Comparison of ENCODE assay signal across 8 mouse cellular contexts in the genomic region with DNA sequence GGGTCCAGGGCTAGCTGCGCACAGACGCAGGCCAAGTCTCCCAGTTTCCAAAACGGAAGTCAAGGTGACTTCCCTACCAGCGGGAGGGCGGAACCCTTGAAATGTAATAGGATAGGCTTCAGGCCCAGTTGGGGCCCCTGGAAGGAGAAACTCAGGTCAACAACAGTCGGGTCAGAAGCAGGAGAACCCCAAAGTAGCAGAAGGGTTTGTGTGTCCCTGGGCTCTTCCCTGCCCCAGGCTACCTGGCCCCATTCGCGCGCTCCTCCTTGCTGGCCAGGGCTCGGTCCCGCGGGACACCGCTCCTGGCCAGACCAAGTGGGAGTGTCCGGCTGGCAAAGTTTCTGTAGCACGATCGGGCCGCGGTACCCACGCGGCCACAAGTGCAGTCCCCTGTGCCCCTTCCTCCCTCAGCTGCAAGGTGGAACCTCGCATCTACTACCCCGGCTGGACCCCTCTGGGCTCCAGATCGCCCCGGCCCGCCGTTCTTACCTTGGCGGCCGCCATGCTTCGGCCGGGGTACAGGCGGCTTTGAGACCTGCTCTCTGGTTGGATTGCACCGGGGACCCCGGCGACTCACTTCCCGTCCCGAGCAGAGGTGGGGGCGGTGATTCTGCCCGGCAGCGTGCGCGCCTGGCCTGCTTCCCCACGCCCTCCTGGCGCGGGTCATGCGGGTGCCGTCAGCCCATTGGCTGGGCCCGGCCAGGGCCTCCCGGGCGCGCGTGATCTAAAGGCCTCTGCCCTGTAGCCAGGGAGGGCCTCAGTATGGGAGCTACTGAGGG. TPM values are rescaled to one million over a fixed set of nuclear protein-coding genes. Genes with fewer than 3 reads are reported as not detected.
A peak's percentile ranks its signal among the peaks of the same experiment; 100 is the strongest.
DNase-seq lines count a peak whose midpoint lies in the region; TF ChIP-seq lines count a peak whose summit lies in the region.

A gene (minus strand): TSS at position 667 of the 779 bp plus-strand sequence.

- peak within 1 kb of the TSS; percentile 31 for H3K27ac ChIP-seq in MEL (ENCODE audit: control insufficient read depth, low read depth, low read length)

- peak within 1 kb of the TSS; percentile 73 for H3K9ac ChIP-seq in MEL (ENCODE audit: control insufficient read depth, low read depth, low read length, poor library complexity, severe bottlenecking)

- H3K79me2 ChIP-seq in MEL (ENCODE audit: control insufficient read depth, insufficient read depth, low read length, poor library complexity): peaks cover 2% of the 10 kb centered on the region

- H3K27me3 ChIP-seq in MEL (ENCODE audit: control insufficient read depth in 1 of 2, insufficient read depth in 2 of 2, low read length in 2 of 2): no peaks in the 10 kb centered on the region
- peaks cover 42% of the 10 kb centered on the region for H3K27me3 ChIP-seq in megakaryocyte, embryonic 14.5 days (replicated peaks)

- H3K9me3 ChIP-seq in MEL (replicated peaks; ENCODE audit: insufficient read depth, low read length): no peaks in the 10 kb centered on the region
- no peaks in the 10 kb centered on the region for H3K9me3 ChIP-seq in megakaryocyte, embryonic 14.5 days

- no peak for TF ChIP-seq EP300 in MEL (IDR thresholded peaks at IDR 0.05; ENCODE audit: low read depth in 1 of 2, low read length in 2 of 2)

- H3K4me1 ChIP-seq in MEL (ENCODE audit: control insufficient read depth in 1 of 2, insufficient read depth in 2 of 2, low read length in 2 of 2): peaks cover 0 to 6% of the 10 kb centered on the region in 2 experiments; a peak in 1 of 4 replicates
- peaks cover 16% of the 10 kb centered on the region for H3K4me1 ChIP-seq in megakaryocyte, embryonic 14.5 days

- no peak for TF ChIP-seq RAD21 in MEL (IDR thresholded peaks at IDR 0.05; ENCODE audit: low read depth, low read length)

- peak; percentile 54 to 68; a peak in 2 of 4 replicates for TF ChIP-seq POLR2A in MEL (IDR thresholded peaks at IDR 0.05; ENCODE audit: control insufficient read depth in 1 of 2, insufficient read depth in 1 of 2, low read depth in 1 of 2, low read length in 2 of 2, poor library complexity in 1 of 2)

- peak; percentile 73 for DNase-seq in MEL (ENCODE audit: low read depth, low spot score)
- peak; percentile 60 for DNase-seq in brain, adult 2 months (ENCODE audit: low read depth, low spot score)
- peak; percentile 26 for DNase-seq in fibroblast of lung, adult 2 months (ENCODE audit: low read depth)
- DNase-seq in heart, postnatal 14 days: peak; percentile 80 to 83
- peak; percentile 28 to 51 for DNase-seq in layer of hippocampus, postnatal 10 days (ENCODE audit: low spot score in 2 of 2)
- peak; percentile 43 for DNase-seq in right cerebral cortex, postnatal 14 days
- DNase-seq in yolk sac, embryonic 10.5 days (ENCODE audit: low spot score): peak; percentile 90

- peaks cover 0 to 5% of the 10 kb centered on the region in 2 experiments; a peak in 2 of 4 replicates for H3K36me3 ChIP-seq in MEL (ENCODE audit: control insufficient read depth in 1 of 2, insufficient read depth in 2 of 2, low read length in 2 of 2)
- H3K36me3 ChIP-seq in megakaryocyte, embryonic 14.5 days (replicated peaks; ENCODE audit: low read length): no peaks in the 10 kb centered on the region

- intact Hi-C loops in heart, postnatal 14 days (cut with DNase I): no loop called here

- no peak for TF ChIP-seq CTCF in MEL (IDR thresholded peaks at IDR 0.05 in 2 of 3, conservative IDR thresholded peaks at IDR 0.05 in 1 of 3; ENCODE audit: control insufficient read depth in 1 of 3, insufficient read depth in 1 of 3, low read depth in 2 of 3, low read length in 3 of 3, poor library complexity in 1 of 3, severe bottlenecking in 1 of 3)

- H3K4me3 ChIP-seq in MEL (ENCODE audit: control insufficient read depth in 1 of 2, insufficient read depth in 1 of 2, low read depth in 2 of 2, low read length in 2 of 2): peak within 1 kb of the TSS; percentile 73 to 83
- peak within 1 kb of the TSS; percentile 90 for H3K4me3 ChIP-seq in megakaryocyte, embryonic 14.5 days (replicated peaks)

TF ChIP-seq in MEL, 35 proteins besides CTCF, POLR2A, EP300 and RAD21:
- TF ChIP-seq MAX (IDR thresholded peaks at IDR 0.05; ENCODE audit: low read length) (peak; percentile 26; the same call in 1 of the 2 replicates), NRF1 (IDR thresholded peaks at IDR 0.05; ENCODE audit: insufficient read depth, low read depth, low read length, poor library complexity, severe bottlenecking) (0 out of 2 replicates have a peak, but pooled peaks have one; percentile 21), E2F4 (IDR thresholded peaks at IDR 0.05; ENCODE audit: borderline replicate concordance, low read depth, low read length) (no peak), KAT2A (conservative IDR thresholded peaks at IDR 0.05; ENCODE audit: low read depth, low read length) (no peak), TBP (IDR thresholded peaks at IDR 0.05; ENCODE audit: low read depth, low read length) (no peak), BHLHE40 (IDR thresholded peaks at IDR 0.05; ENCODE audit: borderline replicate concordance, low read depth, low read length) (no peak), MYC (IDR thresholded peaks at IDR 0.05; ENCODE audit: low read depth, low read length) (no peak), MAZ (IDR thresholded peaks at IDR 0.05; ENCODE audit: low read depth, low read length) (no peak), ZC3H11A (IDR thresholded peaks at IDR 0.05; ENCODE audit: low read depth, low read length) (no peak), HCFC1 (IDR thresholded peaks at IDR 0.05; ENCODE audit: low read depth, low read length) (peak; percentile 17; the same call in 1 of the 2 replicates)

RNA-seq across cellular contexts. Expression of the gene that starts here (rescaled TPM):
- total RNA-seq in MEL (2012; rRNA removed): 15.6 and 16.3 TPM in 2 replicates
- polyA plus RNA-seq in MEL (2012; ENCODE audit: insufficient read depth in 1 of 2, insufficient read length in 2 of 2, low read depth in 1 of 2, low replicate concordance in 2 of 2, missing spikeins in 1 of 2): 10 to 100 TPM in 1 of 2 experiments, not detected in 1; 16.7 TPM
- total RNA-seq in heart, postnatal 14 days (2021): 100 to 1,000 TPM in 1 of 2 experiments, 10 to 100 TPM in 1; 96.6 to 108 TPM
- 1 to 10 TPM; 2.1 to 3.3 TPM for total RNA-seq in layer of hippocampus, postnatal 10 days (2021)
- 0.17 TPM in 1 of 2 replicates, not detected in the other for polyA plus RNA-seq in megakaryocyte, embryonic 14.5 days (2012; ENCODE audit: insufficient read depth, low replicate concordance)

Comparison
In these comparisons a context has a peak if more than half of its experiments do, and no peak if none do; other contexts are left out.
1. Peak in every context shown above with its lines: DNase-seq, H3K4me3 ChIP-seq and H3K27ac ChIP-seq.
2. DNase-seq: peak in every context shown above with its lines; median percentile 90 in yolk sac, embryonic 10.5 days; 82 in heart, postnatal 14 days; 73 in MEL; 60 in brain, adult 2 months; 43 in right cerebral cortex, postnatal 14 days; 40 in layer of hippocampus, postnatal 10 days; 26 in fibroblast of lung, adult 2 months.